Mouse (Mus musculus) left cerebral cortex, postnatal 25 days (tissue): ENCODE data around the gene Zfp444. TPM values are rescaled to one million over a fixed set of nuclear protein-coding genes. Genes with fewer than 3 reads are reported as not detected.

Source experiments
- DNase-seq, 2 experiments: peaks; one replicate each; pipeline ENCODE4 v3.0.0; 2022; ENCODE audit warnings: low spot score in 2 of 2, mixed read lengths in 1 of 2
- intact Hi-C: fragments of 180-260 bp; cut with DNase I; formaldehyde crosslinking; loops from one replicate; pipeline ENCODE4 v1.15.1; 2025
- total RNA-seq, 2 experiments: library from RNA; stranded (reverse); gene quantifications; 2 replicates each; pipeline ENCODE4 v1.2.3; 2021

Gene Zfp444
- total RNA-seq, result 10 to 100 TPM; 56.7 to 69.6 TPM

GRCm38 (mm10) chr7:6172006-6172649, at the start of gene Zfp444:
Gene Zfp444, plus strand, starts transcription at chr7:6172226.
- intact Hi-C loops, result loop anchor here (1.0 to 10.0 kb wide), 4 partner anchors 17 to 1087 kb away; partner anchors contain the start of genes Epn1 and Zfp787

GRCm38 (mm10) chr7:6126690-6127448, 45.2 kb upstream of the Zfp444 start:
- DNase-seq, result peak; percentile 89 to 94
- intact Hi-C loops, result loop anchor here (1.0 kb wide), 2 partner anchors 45 to 67 kb away; partner anchors contain the start of gene Zfp444

More at GRCm38 (mm10) chr7:6172006-6172649, at the start of gene Zfp444:
- DNase-seq, result peak; percentile 99 to 100

- no peak for DNase-seq
- intact Hi-C loops, result no loop called here
Measured at GRCm38 (mm10) chr7:6130346-6130745, 41.7 kb upstream of the Zfp444 start.

- DNase-seq, result no peak
- intact Hi-C loops, result no loop called here
Measured at GRCm38 (mm10) chr7:6132646-6133045, 39.4 kb upstream of the Zfp444 start.

DNA sequence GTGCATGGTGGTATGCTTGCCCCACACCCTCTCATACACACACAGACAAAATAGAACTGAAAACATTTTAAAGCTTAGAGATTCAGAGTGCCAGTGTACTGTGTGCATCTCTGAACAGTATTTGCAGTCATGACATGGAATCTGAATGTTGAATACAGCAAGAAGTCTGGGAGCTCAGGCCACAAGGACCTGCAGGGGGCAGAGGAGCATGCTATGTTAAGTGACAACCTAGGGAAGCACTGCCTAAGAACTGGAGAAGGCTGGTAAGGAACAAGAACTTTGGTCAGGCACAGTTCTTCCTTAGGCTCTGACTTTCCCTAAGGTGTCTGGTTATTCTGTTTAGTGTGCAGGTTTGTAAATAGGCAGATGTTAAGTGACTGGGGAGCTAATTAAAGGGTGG, 35.5 kb upstream of the Zfp444 start:
- no peak for DNase-seq
- intact Hi-C loops, result no loop called here

- intact Hi-C loops, result no loop called here
- DNase-seq, result no peak
Measured at GRCm38 (mm10) chr7:6139295-6139694, 32.7 kb upstream of the Zfp444 start.

DNA sequence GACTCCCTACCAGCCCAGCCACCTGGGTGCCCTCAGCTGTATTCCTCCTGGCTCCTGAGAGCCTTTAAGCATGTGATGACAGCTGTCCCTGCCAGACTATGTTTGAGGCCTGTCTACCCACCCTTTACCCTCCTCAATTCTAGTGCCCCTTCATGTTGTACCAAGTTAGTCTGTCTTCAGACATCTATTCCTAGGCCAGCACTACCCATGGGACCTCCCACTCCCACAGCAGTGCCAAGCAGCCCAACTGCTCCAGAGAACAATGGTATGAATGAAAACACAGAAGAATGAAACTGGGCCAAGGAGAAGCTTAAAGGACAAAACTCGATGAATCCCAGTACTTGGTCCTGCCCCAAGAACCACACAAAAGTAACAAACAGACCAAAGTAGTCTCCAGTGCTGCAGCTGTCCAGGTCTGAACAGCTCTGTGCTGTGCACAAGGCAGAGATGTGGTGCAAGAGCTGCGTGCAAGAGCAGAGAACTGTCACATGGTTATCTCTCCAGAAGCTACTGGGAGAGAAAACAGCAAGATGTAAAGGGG, 28.0 kb upstream of the Zfp444 start:
- intact Hi-C loops, result no loop called here
- DNase-seq, result no peak

GRCm38 (mm10) chr7:6145423-6146188, 26.4 kb upstream of the Zfp444 start:
- no peak for DNase-seq
- intact Hi-C loops, result no loop called here

- intact Hi-C loops, result no loop called here
- DNase-seq, result no peak
Measured at GRCm38 (mm10) chr7:6146194-6146981, 25.6 kb upstream of the Zfp444 start.

GRCm38 (mm10) chr7:6146982-6147325, 25.1 kb upstream of the Zfp444 start:
- intact Hi-C loops, result no loop called here
- no peak for DNase-seq

- intact Hi-C loops, result no loop called here
- no peak for DNase-seq
Measured at GRCm38 (mm10) chr7:6147688-6148087, 24.3 kb upstream of the Zfp444 start.

- DNase-seq, result no peak
- intact Hi-C loops, result no loop called here
Measured at GRCm38 (mm10) chr7:6151266-6151665, 20.8 kb upstream of the Zfp444 start.

- intact Hi-C loops, result no loop called here
- DNase-seq, result no peak
Measured at GRCm38 (mm10) chr7:6152036-6152435, 20.0 kb upstream of the Zfp444 start.

DNA sequence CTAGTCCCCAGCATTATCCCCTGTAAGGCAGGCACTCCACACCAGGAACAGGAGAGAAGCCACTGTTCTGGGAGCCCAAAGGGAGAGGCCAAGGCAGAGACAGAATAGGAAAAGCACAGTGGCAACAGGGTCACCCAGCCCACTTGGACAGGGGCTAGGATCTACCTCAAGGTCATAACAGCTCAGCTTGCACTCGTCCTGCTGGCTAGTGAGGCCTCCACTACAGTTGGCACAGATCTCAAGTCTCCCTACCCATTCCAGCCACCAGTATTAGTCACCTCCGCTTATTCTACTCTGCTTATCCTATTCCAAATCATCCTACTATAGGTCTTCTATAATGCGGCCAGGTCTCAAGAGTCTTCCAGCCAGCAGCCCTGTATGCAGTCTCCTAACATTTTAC, 18.9 kb upstream of the Zfp444 start:
- intact Hi-C loops, result no loop called here
- DNase-seq, result no peak

- intact Hi-C loops, result no loop called here
- no peak for DNase-seq
Measured at GRCm38 (mm10) chr7:6154164-6154563, 17.9 kb upstream of the Zfp444 start.

DNA sequence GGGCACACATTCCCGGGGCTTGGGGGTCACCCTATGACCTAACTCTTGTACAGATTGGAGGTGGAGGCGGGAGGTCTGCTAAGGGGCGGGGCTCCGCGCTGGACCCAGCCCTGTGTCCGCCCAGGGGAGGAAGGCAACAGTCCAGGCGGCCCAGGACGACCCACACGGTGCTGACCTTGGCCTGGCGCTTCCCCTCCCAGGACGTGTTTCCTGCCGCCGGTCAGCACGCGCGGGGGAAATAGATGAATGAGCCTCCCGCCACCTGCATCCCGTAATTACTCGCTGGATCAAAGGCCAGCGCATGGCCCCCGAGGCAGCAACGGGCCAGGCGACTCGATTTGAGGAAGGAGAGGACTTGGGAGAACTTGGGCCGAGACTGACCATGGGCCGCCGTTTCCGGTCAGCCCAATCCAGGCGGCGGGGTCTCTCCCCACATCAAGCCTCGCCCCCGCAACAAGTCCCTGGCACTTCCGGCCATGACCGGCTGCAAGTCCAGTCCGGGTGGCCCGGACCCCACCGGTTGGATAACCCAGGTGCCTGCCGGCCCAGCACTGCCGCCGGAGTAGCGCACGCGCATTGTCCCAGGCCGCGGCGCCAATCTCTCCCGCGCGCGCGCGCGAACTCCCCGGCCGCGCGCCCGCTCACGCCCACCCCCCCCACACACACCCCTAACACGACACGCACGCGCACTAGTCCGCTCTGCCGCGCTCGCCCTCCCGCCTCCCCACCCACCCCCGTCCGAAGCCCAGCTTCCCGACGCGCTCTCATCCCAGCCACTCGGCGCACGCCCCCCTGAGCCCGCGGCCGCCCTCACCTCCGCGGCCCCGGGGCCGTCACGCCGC, 16.8 kb upstream of the Zfp444 start:
- intact Hi-C loops, result loop anchor here (1.0 kb wide), 1 partner anchor 17 kb away; the partner anchor contains the start of gene Zfp444
- peak; percentile 75 to 83 for DNase-seq

GRCm38 (mm10) chr7:6155901-6156411, 16.1 kb upstream of the Zfp444 start, which contains the start of gene Zfp787:
Gene Zfp787, minus strand, starts transcription at chr7:6155997.
- intact Hi-C loops, result loop anchor here (1.0 kb wide), 1 partner anchor 16 kb away; the partner anchor contains the start of gene Zfp444

DNA sequence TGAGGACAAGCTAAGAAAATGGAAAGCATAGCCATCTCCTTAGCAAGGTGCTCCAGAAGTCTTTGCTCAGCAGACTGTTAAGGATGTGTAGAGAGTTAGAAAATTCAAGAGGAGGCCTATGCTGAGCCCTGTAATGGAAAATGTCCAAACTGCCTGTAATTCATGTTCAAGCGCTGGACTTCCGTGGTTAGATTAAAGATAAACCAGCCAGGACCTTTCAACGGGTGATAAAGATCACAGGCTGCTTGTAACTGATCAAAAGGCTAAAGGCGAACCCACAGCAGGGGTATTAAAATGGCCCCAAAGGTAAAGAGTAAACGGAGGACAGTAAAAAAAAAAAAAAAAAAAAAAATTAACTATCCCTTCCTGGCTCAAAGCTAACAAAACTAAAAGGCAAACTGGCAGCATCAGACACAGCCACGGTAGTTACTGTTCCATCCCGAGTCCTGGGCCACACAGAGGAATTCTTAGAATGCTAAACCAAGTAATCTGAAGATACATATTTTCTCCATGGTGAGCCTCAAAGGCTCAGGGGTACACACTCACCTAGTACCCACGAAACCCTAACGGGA, 15.0 kb upstream of the Zfp444 start:
- no peak for DNase-seq
- intact Hi-C loops, result no loop called here

More at GRCm38 (mm10) chr7:6155901-6156411, 16.1 kb upstream of the Zfp444 start, which contains the start of gene Zfp787:
- peak; percentile 97 to 98 for DNase-seq
